Mouse (Mus musculus) liver, adult 2 months (tissue): ENCODE measurements around the gene Gm28308.

Experiments
- CTCF ChIP-seq: fragments of 200-500 bp; IDR thresholded peaks from 2 replicates; pipeline ENCODE4 v1.5.1; 2011; ENCODE audit warnings: low read depth, low read length, control low read depth
- POLR2A ChIP-seq: fragments of 200-500 bp; IDR thresholded peaks from 2 replicates; pipeline ENCODE4 v1.6.1; 2011; ENCODE audit warnings: low read length, control low read depth; ENCODE audit not compliant: insufficient read depth; ENCODE audit errors: extremely low read depth

- TF ChIP-seq CTCF (no peak), POLR2A (no peak)
These were observed 11.9 kb downstream of the Gm28308 start for GRCm38 (mm10) chr6:52201269-52201668.
